Mouse (Mus musculus) heart, adult 10 weeks (tissue): Measurements from ENCODE around the gene Rab5b. TPM values are rescaled to one million over a fixed set of nuclear protein-coding genes. Genes with fewer than 3 reads are reported as not detected.

Experiments used
- polyA plus RNA-seq: library from polyadenylated mRNA; stranded (reverse); fragments of 350-450 nt; fragmentation: Illumina TruSeq; extraction: RNeasy Lipid Tissue Mini Kit (QIAGEN cat#74804); gene quantifications from one replicate; pipeline ENCODE4 v1.2.3, GENCODE M21; 2014; ENCODE audit warnings: low read depth, low replicate concordance

Rab5b gene
- 82.2 TPM for polyA plus RNA-seq

DNA sequence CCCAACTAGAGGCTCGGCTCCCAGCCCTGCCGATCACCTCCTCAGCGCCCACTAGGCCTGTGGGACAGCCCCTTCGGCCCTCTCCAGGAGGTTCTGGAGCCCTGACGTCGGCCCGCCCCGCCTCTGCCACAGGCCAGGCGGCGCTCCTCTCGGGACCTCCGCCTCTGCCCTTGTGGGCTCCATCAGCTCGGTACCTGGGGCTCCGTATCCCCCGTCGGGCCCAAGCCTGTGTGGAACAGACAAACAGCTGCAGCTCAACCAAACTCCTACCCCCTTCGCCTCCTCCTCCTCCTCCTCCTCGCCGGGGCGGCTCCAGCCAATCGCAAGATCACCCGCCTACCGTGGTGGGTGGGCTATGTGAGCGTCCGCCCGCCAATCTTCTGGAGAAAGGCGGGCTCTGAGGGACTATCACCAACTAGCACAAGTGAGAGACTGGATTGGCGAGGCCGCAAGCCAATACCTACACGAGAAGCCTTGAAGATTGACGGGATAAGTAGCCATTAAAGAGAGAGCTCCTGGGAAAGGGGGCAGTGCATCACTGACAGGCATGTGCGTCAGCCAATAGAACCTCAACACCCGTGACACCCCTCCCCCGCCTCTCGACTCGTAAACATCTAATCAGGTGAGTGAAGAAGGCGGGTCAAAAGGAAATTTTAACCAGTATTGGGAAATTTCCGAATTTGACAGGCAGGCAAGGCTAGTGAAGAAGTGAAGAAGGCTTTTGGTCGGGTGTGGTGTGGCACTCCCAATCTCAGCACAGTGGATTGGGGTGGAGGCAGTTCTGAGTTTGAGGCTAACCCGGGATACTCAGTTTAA lies at the start of gene Rab5b:
TSS of gene Rab5b (minus strand) at position 273 of the 816 bp plus-strand sequence.

DNA sequence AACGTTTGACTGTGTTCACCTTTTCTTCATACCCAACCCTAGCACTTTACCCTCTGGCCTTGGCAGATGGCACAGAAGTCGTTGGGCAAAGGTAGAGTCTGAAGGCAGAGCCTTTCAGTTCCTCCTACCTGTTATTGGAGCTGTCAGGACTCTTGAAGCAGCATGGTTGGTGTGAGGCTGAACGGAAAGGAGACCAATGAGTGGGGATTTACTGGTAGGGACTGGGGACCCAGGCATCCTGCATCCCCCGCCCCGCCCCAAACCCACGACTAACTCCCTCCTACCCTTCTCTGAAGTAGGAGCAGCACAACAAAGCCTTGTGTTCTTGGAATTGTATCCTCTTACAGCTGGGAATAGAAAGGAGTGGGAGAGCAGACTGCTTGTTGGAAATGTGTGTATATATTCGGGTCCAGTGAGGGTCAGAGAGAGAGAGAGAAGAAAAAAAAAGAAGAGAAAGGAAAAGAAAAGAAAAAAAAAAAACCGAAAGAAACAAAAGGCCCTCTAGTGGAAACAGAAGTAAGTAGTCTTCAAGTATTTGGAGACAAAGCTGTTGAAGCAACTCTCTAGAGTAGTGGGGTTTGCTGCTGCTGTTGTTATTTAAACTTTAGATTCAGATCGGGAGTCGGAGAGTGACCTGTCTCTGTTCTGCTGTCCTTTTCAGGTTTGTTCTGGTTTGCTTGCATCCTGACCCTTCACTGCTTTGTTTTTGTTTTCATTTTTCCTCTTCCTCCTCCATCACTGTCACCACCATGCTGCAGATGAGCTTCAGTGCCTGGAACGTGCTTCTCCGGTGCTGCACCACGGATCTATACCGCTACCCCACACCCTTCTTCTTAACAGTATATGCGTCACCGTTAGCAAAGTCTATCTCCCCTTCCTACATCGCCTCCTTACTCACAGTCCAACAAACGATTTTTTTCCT lies 48.9 kb upstream of the Rab5b start, which contains the start of gene Dgka:
TSS of gene Dgka (minus strand) at position 176 of the 922 bp plus-strand sequence.

DNA sequence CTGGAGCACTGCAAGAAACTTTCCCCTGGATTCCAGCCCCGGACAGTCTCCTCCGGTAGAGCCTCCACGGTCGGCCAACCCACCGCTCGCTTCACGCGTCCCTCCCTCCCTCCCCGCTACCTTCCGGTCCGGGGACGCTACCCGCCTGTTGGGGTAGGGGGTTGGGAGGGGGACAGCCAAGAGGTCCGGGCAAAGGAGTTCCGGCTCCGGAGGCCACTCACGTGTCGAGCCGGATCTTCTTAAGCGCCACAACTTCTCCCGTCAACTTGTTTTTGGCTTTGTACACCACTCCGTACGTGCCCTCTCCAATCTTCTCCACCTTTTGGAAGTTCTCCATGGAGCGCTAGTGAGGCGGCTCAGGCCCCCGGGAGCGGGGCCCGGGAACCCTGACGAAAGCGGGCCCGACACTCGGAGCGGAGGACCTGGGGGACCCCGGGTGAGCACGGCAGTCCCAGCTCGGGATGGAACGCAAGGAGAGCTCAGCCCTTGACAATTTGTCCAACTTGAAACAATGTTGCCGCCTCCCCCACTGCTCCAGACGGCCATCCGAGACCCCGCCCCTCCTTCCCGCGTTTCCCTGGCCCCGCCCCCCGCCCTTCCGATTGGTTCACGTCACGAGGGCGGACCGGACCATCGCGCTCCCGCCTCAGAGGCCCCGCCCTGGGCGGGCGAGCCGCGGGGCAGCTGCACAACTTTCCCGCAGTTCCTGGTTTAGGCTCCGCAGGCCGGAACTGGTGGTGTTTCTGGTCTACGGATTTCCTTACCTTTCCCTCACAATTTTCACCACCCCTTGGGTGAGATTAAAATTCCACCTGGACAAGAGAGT lies 8.6 kb upstream of the Rab5b start, which contains the start of gene Cdk2:
TSS of gene Cdk2 (minus strand) at position 541 of the 826 bp plus-strand sequence.

DNA sequence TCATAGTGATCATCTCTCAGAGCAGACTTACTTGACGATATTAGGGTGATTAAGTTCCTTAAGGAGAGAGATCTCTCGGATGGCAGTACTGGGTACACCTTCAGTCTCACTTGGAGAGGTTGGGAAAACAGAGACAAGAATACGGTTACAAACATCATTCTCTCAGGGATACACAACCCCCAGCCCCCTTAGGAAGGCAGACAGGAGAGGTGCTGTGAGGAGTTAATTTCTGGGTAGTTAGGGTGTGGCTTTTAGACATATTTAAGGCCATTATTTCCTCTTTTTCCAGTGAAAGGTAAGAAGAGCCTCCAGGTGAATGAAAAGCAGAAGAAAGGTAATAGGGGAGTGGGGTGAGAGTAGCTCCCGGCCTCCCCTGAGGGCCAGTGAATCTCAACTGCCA lies 7.8 kb upstream of the Rab5b start, which contains the start of gene Pmel:
TSS of gene Pmel (plus strand) at position 301 of the 400 bp plus-strand sequence.

DNA sequence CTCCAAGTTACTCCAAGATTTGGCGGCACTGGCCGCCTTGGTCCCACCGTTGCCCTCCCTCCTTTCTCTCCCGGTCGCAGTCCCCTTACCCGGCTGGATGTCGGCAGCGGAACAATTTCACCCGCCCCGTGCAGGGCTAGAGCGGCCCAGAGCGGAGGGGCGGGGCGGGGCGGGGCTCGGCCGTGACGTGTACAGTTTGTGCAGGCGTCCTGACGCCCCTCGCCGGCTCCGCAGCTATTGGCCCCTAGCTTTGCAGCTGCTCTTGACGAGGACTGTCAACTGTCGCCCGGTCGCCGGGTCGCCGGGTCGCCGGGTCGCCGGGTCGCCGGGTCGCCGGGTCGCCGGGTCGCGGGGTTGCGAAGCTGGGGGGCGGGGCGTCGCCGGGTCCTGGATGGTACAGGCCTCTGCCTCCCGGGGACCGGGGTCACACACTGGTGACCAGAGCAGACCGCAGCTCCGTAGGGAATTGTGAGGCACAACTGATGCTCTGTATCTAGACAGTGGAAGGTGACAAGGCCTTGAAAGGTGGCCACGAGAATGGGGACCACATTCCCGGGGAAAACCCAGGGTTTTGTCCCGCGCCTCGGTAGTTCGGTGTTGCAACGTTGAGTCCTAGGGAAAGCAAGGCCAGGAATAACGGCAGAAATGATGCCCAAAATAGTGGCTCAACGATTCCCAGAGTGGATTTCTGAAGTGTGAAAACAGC lies 22.1 kb downstream of the Rab5b start, which contains the start of gene Suox:
TSS of gene Suox (minus strand) at position 311 of the 706 bp plus-strand sequence.

DNA sequence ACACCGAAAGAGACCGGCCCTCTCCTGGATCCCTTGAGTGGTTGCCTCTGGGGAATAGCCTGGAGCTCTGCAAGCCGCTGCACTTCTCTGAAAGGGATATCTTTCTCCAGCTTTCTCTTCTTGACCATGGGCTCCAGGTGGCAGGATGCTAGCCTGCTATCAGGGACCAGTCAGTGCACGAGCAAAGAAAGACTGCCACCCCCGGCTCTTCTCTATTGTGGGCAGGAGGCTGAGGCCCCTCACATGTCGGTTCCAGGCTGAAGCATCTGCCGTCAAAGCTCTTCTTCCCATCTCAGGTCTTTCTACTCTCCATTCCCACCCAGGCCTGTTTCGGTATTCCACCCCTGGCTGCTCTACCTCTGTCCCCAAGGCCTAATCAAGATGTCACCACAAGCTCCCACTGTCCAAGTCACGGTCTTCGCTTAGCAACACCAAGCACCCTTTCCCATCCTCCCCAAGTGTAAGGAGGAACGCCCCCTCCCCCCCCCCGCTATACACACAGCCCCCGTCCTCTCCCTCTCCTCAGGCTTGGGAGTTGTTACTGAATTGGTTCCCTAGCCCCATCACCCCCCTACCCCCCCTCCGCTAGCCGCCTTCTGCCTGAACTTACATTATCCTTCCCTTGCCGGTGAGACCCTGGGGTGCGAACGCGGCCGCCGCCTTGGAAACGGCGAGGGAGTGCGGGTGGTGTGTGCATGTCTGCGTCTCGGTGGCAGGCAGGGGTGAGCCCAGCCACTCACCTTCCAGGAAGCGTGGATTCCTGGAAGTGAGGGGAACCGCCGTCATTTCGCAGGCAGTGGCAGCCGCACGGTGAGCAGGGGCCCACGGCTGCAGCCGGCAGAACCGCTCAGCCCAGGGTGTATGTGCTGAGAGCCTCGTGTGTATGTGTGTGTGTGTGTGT lies 50.7 kb downstream of the Rab5b start, which contains the start of gene Ikzf4:
TSS of gene Ikzf4 (minus strand) at position 881 of the 901 bp plus-strand sequence.

Other genes starting within 250 kb of the Rab5b start
- gene Smarcc2, start 237.0 kb downstream of the Rab5b start, polyA plus RNA-seq, result 56.7 TPM
- gene Myl6, start 202.1 kb downstream of the Rab5b start, polyA plus RNA-seq, result 525 TPM
- gene Myl6b, start 197.6 kb downstream of the Rab5b start, polyA plus RNA-seq, result 3.0 TPM
- 20.8 TPM for gene Esyt1, start 170.4 kb downstream of the Rab5b start, polyA plus RNA-seq
- gene Zc3h10, start 148.5 kb downstream of the Rab5b start, polyA plus RNA-seq, result 7.1 TPM
- gene Rpl41, start 147.0 kb downstream of the Rab5b start, polyA plus RNA-seq, result 918 TPM
- gene Pa2g4, start 130.3 kb downstream of the Rab5b start, polyA plus RNA-seq, result 56.0 TPM
- gene Erbb3, start 106.6 kb downstream of the Rab5b start, polyA plus RNA-seq, result 7.1 TPM
- 328 TPM for gene Rps26, start 69.5 kb downstream of the Rab5b start, polyA plus RNA-seq
- gene Ikzf4, start 50.3 kb downstream of the Rab5b start, polyA plus RNA-seq, result 0.37 TPM
- gene Suox, start 22.2 kb downstream of the Rab5b start, polyA plus RNA-seq, result 27.1 TPM
- gene Pmel, start 7.9 kb upstream of the Rab5b start, polyA plus RNA-seq, result 0.26 TPM
- 13.9 TPM for gene Cdk2, start 8.8 kb upstream of the Rab5b start, polyA plus RNA-seq
- 12.8 TPM for gene Dgka, start 48.6 kb upstream of the Rab5b start, polyA plus RNA-seq
- gene Pym1, start 51.6 kb upstream of the Rab5b start, polyA plus RNA-seq, result 9.7 TPM
- 1.7 TPM for gene Mmp19, start 94.6 kb upstream of the Rab5b start, polyA plus RNA-seq
- gene Dnajc14, start 107.8 kb upstream of the Rab5b start, polyA plus RNA-seq, result 30.3 TPM
- gene Tmem198b, start 108.1 kb upstream of the Rab5b start, polyA plus RNA-seq, result 9.2 TPM
- gene Sarnp, start 121.1 kb upstream of the Rab5b start, polyA plus RNA-seq, result 89.3 TPM
- 14.6 TPM for gene Ormdl2, start 125.4 kb upstream of the Rab5b start, polyA plus RNA-seq
- 0.97 TPM for gene Gdf11, start 195.5 kb upstream of the Rab5b start, polyA plus RNA-seq
- gene Cd63, start 204.7 kb upstream of the Rab5b start, polyA plus RNA-seq, result 176 TPM
- gene Rdh5, start 226.6 kb upstream of the Rab5b start, polyA plus RNA-seq, result 13.4 TPM
- gene Bloc1s1, start 227.8 kb upstream of the Rab5b start, polyA plus RNA-seq, result 352 TPM
- 122 TPM for gene Itga7, start 237.6 kb upstream of the Rab5b start, polyA plus RNA-seq